ENCODE assay signal across 15 mouse cellular contexts in the genomic region with DNA sequence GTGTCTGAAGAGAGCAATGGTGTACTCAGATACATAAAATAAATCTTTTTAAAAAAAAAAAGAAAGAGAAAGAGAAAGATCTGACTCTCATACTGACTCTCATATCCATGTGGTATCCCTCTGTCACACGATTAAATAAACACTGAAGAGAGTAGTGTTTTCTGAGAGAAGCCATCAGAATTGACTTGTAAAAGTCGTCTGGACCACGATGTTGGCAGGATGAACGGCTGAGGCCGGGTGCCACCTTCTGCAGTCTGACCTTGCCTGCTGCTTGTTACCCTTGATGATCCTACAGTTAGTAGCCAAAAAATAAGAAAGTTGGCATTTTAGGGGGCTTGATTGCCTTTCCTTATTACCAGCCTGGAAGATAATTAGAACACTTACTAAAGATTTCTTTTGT. TPM values are rescaled to one million over a fixed set of nuclear protein-coding genes. Genes with fewer than 3 reads are reported as not detected.
DNase-seq lines count a peak whose midpoint lies in the region; ATAC-seq and TF ChIP-seq lines count a peak whose summit lies in the region.
"Had no signal": no experiment of that assay in that cellular context is flagged by ENCODE, and none has a peak within 500 bp of the region (broad histone marks: within the 10 kb centered on the region; RNA-seq: fewer than 3 reads in every experiment).

No protein-coding gene starts in this region.

- peaks cover 75% of the 10 kb centered on the region for H3K4me1 ChIP-seq in forebrain, embryonic 14.5 days (ENCODE audit: control insufficient read depth, insufficient read depth, low read length)
- peaks cover 68% of the 10 kb centered on the region for H3K4me1 ChIP-seq in forebrain, postnatal 0 days (ENCODE audit: insufficient read depth)
- peaks cover 92% of the 10 kb centered on the region for H3K4me1 ChIP-seq in hindbrain, embryonic 15.5 days (replicated peaks)
- H3K4me1 ChIP-seq in hindbrain, postnatal 0 days (ENCODE audit: insufficient read depth, low read length), result peaks cover 69% of the 10 kb centered on the region
- H3K4me1 ChIP-seq in midbrain, embryonic 12.5 days, result peaks cover 85% of the 10 kb centered on the region
- peaks cover 93% of the 10 kb centered on the region for H3K4me1 ChIP-seq in midbrain, embryonic 10.5 days

- WGBS in forebrain, embryonic 14.5 days, result 50% methylated on average over 5 of the region's 5 CpGs
- 25% methylated on average over 5 of the region's 5 CpGs for WGBS in forebrain, postnatal 0 days
- 33% methylated on average over 5 of the region's 5 CpGs for WGBS in hindbrain, embryonic 15.5 days
- 19% methylated on average over 5 of the region's 5 CpGs for WGBS in hindbrain, postnatal 0 days
- 53% methylated on average over 5 of the region's 5 CpGs for WGBS in midbrain, embryonic 12.5 days
- 72% methylated on average over 5 of the region's 5 CpGs for WGBS in midbrain, embryonic 10.5 days

- no peak for TF ChIP-seq CTCF in forebrain, postnatal 0 days (IDR thresholded peaks at IDR 0.05; ENCODE audit: low read depth)
- TF ChIP-seq CTCF in hindbrain, postnatal 0 days (IDR thresholded peaks at IDR 0.05; ENCODE audit: low read depth), result no peak

- H3K36me3 ChIP-seq in forebrain, embryonic 14.5 days (ENCODE audit: control insufficient read depth, insufficient read depth, low read length), result peaks cover 31% of the 10 kb centered on the region; the same call in 1 of the 2 replicates
- H3K36me3 ChIP-seq in forebrain, postnatal 0 days (ENCODE audit: insufficient read depth), result 0 out of 2 replicates have a peak, but pooled peaks cover 7% of the 10 kb centered on the region
- H3K36me3 ChIP-seq in hindbrain, embryonic 15.5 days, result peaks cover 5% of the 10 kb centered on the region; the same call in 1 of the 2 replicates
- H3K36me3 ChIP-seq in hindbrain, postnatal 0 days (ENCODE audit: insufficient read depth, low read length), result no peaks in the 10 kb centered on the region
- peaks cover 15% of the 10 kb centered on the region; the same call in 1 of the 2 replicates for H3K36me3 ChIP-seq in midbrain, embryonic 12.5 days
- peaks cover 68% of the 10 kb centered on the region for H3K36me3 ChIP-seq in midbrain, embryonic 10.5 days
- H3K36me3 ChIP-seq in myocyte (ENCODE audit: control insufficient read depth, insufficient read depth), result no peaks in the 10 kb centered on the region

- H3K4me2 ChIP-seq in forebrain, embryonic 14.5 days (ENCODE audit: low read length), result peak overlapping the region; percentile 45; the same call in 1 of the 2 replicates
- H3K4me2 ChIP-seq in forebrain, postnatal 0 days (ENCODE audit: low read depth), result no peak overlapping the region; the same call in 1 of the 2 replicates
- H3K4me2 ChIP-seq in hindbrain, embryonic 15.5 days, result peak overlapping the region; percentile 11; the same call in 1 of the 2 replicates
- H3K4me2 ChIP-seq in hindbrain, postnatal 0 days (ENCODE audit: low read depth, low read length), result no peak overlapping the region
- H3K4me2 ChIP-seq in midbrain, embryonic 12.5 days (replicated peaks), result peak overlapping the region; percentile 30; the same call in 1 of the 2 replicates
- peak overlapping the region; percentile 50 for H3K4me2 ChIP-seq in myocyte (ENCODE audit: low read depth)

- no peak overlapping the region for H3K4me3 ChIP-seq in forebrain, embryonic 14.5 days (ENCODE audit: low read depth, low read length)
- no peak overlapping the region for H3K4me3 ChIP-seq in forebrain, postnatal 0 days (ENCODE audit: low read depth, low read length)
- no peak overlapping the region for H3K4me3 ChIP-seq in hindbrain, embryonic 15.5 days
- H3K4me3 ChIP-seq in hindbrain, postnatal 0 days (ENCODE audit: low read length), result no peak overlapping the region
- no peak overlapping the region for H3K4me3 ChIP-seq in midbrain, embryonic 12.5 days
- no peak overlapping the region for H3K4me3 ChIP-seq in midbrain, embryonic 10.5 days
- no peak overlapping the region for H3K4me3 ChIP-seq in myocyte
- H3K4me3 ChIP-seq: embryonic facial prominence, embryonic 13.5 days; limb, embryonic 12.5 days had no signal

- H3K79me2 ChIP-seq in myocyte (ENCODE audit: control insufficient read depth, insufficient read depth), result peaks cover 100% of the 10 kb centered on the region

- ATAC-seq in forebrain, embryonic 14.5 days, result no peak
- no peak for ATAC-seq in forebrain, postnatal 0 days
- ATAC-seq in hindbrain, embryonic 15.5 days (ENCODE audit: low FRiP score, low read depth), result no peak
- no peak for ATAC-seq in hindbrain, postnatal 0 days
- no peak for ATAC-seq in midbrain, embryonic 12.5 days (ENCODE audit: low FRiP score, low read depth)
- ATAC-seq: intestine, postnatal 0 days had no signal

- peak overlapping the region; percentile 48; the same call in 1 of the 2 replicates for H3K27ac ChIP-seq in forebrain, embryonic 14.5 days (ENCODE audit: low read depth, low read length)
- H3K27ac ChIP-seq in forebrain, postnatal 0 days (ENCODE audit: low read depth, low read length), result no peak overlapping the region
- H3K27ac ChIP-seq in hindbrain, embryonic 15.5 days (replicated peaks), result no peak overlapping the region
- H3K27ac ChIP-seq in hindbrain, postnatal 0 days, result no peak overlapping the region
- no peak overlapping the region for H3K27ac ChIP-seq in midbrain, embryonic 12.5 days (replicated peaks)
- no peak overlapping the region for H3K27ac ChIP-seq in midbrain, embryonic 10.5 days (replicated peaks)
- H3K27ac ChIP-seq: limb, embryonic 12.5 days had no signal

- H3K9ac ChIP-seq in forebrain, embryonic 14.5 days (ENCODE audit: low read length), result no peak overlapping the region
- H3K9ac ChIP-seq in forebrain, postnatal 0 days, result no peak overlapping the region
- no peak overlapping the region for H3K9ac ChIP-seq in hindbrain, embryonic 15.5 days
- no peak overlapping the region for H3K9ac ChIP-seq in hindbrain, postnatal 0 days (replicated peaks; ENCODE audit: low read length)
- H3K9ac ChIP-seq in midbrain, embryonic 12.5 days (replicated peaks), result no peak overlapping the region

- H3ac ChIP-seq in myocyte (ENCODE audit: control insufficient read depth, insufficient read length), result no peak overlapping the region

- DNase-seq in forebrain, embryonic 14.5 days (ENCODE audit: low spot score), result no peak
- DNase-seq in forebrain, postnatal 0 days, result no peak
- no peak for DNase-seq in hindbrain, postnatal 0 days (ENCODE audit: low spot score)
- no peak for DNase-seq in midbrain, embryonic 10.5 days (ENCODE audit: low spot score)
- no peak for DNase-seq in testis, postnatal 14 days (ENCODE audit: low spot score)
- DNase-seq: gastrocnemius, postnatal 25 days; heart, postnatal 4 days; kidney, postnatal 4 days had no signal

- TF ChIP-seq POLR2A in myocyte (IDR thresholded peaks at IDR 0.05; ENCODE audit: insufficient read length, low read depth), result no peak

- H3K9me3 ChIP-seq in forebrain, embryonic 14.5 days (replicated peaks; ENCODE audit: control insufficient read depth, low read length), result no peaks in the 10 kb centered on the region
- H3K9me3 ChIP-seq in forebrain, postnatal 0 days (ENCODE audit: low read length), result no peaks in the 10 kb centered on the region
- no peaks in the 10 kb centered on the region for H3K9me3 ChIP-seq in hindbrain, embryonic 15.5 days
- H3K9me3 ChIP-seq in hindbrain, postnatal 0 days (ENCODE audit: low read length), result no peaks in the 10 kb centered on the region
- H3K9me3 ChIP-seq in midbrain, embryonic 12.5 days, result no peaks in the 10 kb centered on the region
- no peaks in the 10 kb centered on the region for H3K9me3 ChIP-seq in midbrain, embryonic 10.5 days (replicated peaks)
- H3K9me3 ChIP-seq: embryonic facial prominence, embryonic 13.5 days; G1E; limb, embryonic 12.5 days had no signal

- no peaks in the 10 kb centered on the region for H3K27me3 ChIP-seq in forebrain, embryonic 14.5 days (replicated peaks; ENCODE audit: control insufficient read depth, insufficient read depth, low read length)
- no peaks in the 10 kb centered on the region for H3K27me3 ChIP-seq in forebrain, postnatal 0 days (ENCODE audit: insufficient read depth, low read length)
- no peaks in the 10 kb centered on the region for H3K27me3 ChIP-seq in hindbrain, embryonic 15.5 days
- no peaks in the 10 kb centered on the region for H3K27me3 ChIP-seq in hindbrain, postnatal 0 days (ENCODE audit: insufficient read depth, low read length)
- H3K27me3 ChIP-seq in midbrain, embryonic 12.5 days, result no peaks in the 10 kb centered on the region
- no peaks in the 10 kb centered on the region for H3K27me3 ChIP-seq in midbrain, embryonic 10.5 days (ENCODE audit: low read depth, poor library complexity, severe bottlenecking)
- no peaks in the 10 kb centered on the region for H3K27me3 ChIP-seq in myocyte (ENCODE audit: control insufficient read depth, insufficient read depth, insufficient read length)
- H3K27me3 ChIP-seq: embryonic facial prominence, embryonic 13.5 days; limb, embryonic 12.5 days had no signal

TF ChIP-seq in myocyte, 11 proteins besides CTCF, POLR2A, EP300 and RAD21 (continues in another document):
- no peak for TF ChIP-seq USF1 (IDR thresholded peaks at IDR 0.05; ENCODE audit: low read depth)
- TF ChIP-seq MYOG (IDR thresholded peaks at IDR 0.05; ENCODE audit: control insufficient read depth in 1 of 3, insufficient read depth in 1 of 3, insufficient read length in 2 of 3, low read depth in 2 of 3), result no peak
- TF ChIP-seq REST (IDR thresholded peaks at IDR 0.05; ENCODE audit: insufficient read depth, insufficient read length), result no peak
- TF ChIP-seq TCF3 (IDR thresholded peaks at IDR 0.05; ENCODE audit: insufficient read length, low read depth), result no peak
- no peak for TF ChIP-seq MYOD1 (IDR thresholded peaks at IDR 0.05; ENCODE audit: control insufficient read depth in 1 of 3, insufficient read length in 2 of 3, low read depth in 2 of 3)
- TF ChIP-seq SRF (IDR thresholded peaks at IDR 0.05; ENCODE audit: control insufficient read depth, insufficient read length, low read depth), result no peak
- no peak for TF ChIP-seq POLR2AphosphoS2 (IDR thresholded peaks at IDR 0.05; ENCODE audit: insufficient read length, low read depth)
- no peak for TF ChIP-seq E2F4 (IDR thresholded peaks at IDR 0.05; ENCODE audit: insufficient read depth)
- TF ChIP-seq TCF12 (IDR thresholded peaks at IDR 0.05; ENCODE audit: insufficient read depth, poor library complexity, severe bottlenecking), result no peak
- no peak for TF ChIP-seq CEBPB (IDR thresholded peaks at IDR 0.05; ENCODE audit: insufficient read depth, poor library complexity, severe bottlenecking)

RNA-seq across cellular contexts. Expression of a gene that starts 22.4 kb away (rescaled TPM):
- 0.27 and 0.38 TPM in 2 replicates for polyA plus RNA-seq in forebrain, embryonic 14.5 days (2014; fragmentation: Nextera tagmentation; extraction: Ambion mirVana)
- 0.52 and 0.92 TPM in 2 replicates for total RNA-seq in forebrain, postnatal 0 days (2014; rRNA removed)
- 0.05 and 0.16 TPM in 2 replicates for polyA plus RNA-seq in forebrain, postnatal 0 days (2015; fragmentation: Nextera tagmentation; extraction: Ambion mirVana)
- polyA plus RNA-seq in hindbrain, embryonic 15.5 days (2015; fragmentation: Nextera tagmentation; extraction: Ambion mirVana), result 0.18 and 0.24 TPM in 2 replicates
- 0.47 and 1.1 TPM in 2 replicates for total RNA-seq in hindbrain, postnatal 0 days (2014; rRNA removed)
- polyA plus RNA-seq in hindbrain, postnatal 0 days (2015; fragmentation: Nextera tagmentation; extraction: Ambion mirVana), result 0.10 TPM in 2 replicates
- 0.56 and 0.59 TPM in 2 replicates for polyA plus RNA-seq in midbrain, embryonic 12.5 days (2016; fragmentation: Nextera tagmentation; extraction: Ambion mirVana)
- polyA plus RNA-seq in midbrain, embryonic 10.5 days (2016; fragmentation: Nextera tagmentation; extraction: Ambion mirVana), result 0.10 and 0.24 TPM in 2 replicates
- polyA plus RNA-seq in myocyte (2012; fragmentation: generic; extraction: Trizol), result 0.13 TPM
- polyA plus RNA-seq: G1E; intestine, postnatal 0 days had no signal

Comparison
In these comparisons a context has a peak if more than half of its experiments do, and no peak if none do; other contexts are left out.
1. H3K4me2 ChIP-seq: peak in forebrain, embryonic 14.5 days (single experiment), hindbrain, embryonic 15.5 days (single experiment), midbrain, embryonic 12.5 days (single experiment) and myocyte (single experiment); none in forebrain, postnatal 0 days (single experiment) and hindbrain, postnatal 0 days (single experiment).